Mouse (Mus musculus) CH12.LX (cell line): ENCODE measurements around the gene Lmna.

Experiments
- MAZ ChIP-seq: IDR thresholded peaks from 2 replicates; pipeline ENCODE4 v1.6.1; 2012; ENCODE audit warnings: low read depth, mild to moderate bottlenecking, inconsistent platforms, low read length, improper control_type of control experiment, moderate library complexity
- MEF2A ChIP-seq: IDR thresholded peaks from 2 replicates; pipeline ENCODE4 v1.6.1; 2014; ENCODE audit warnings: low read depth, mild to moderate bottlenecking, inconsistent platforms, low read length, improper control_type of control experiment, borderline replicate concordance
- POLR2A ChIP-seq: IDR thresholded peaks from 2 replicates; pipeline ENCODE4 v1.6.1; 2011; ENCODE audit warnings: low read depth, mild to moderate bottlenecking, improper control_type of control experiment, low read length

GRCm38 (mm10) chr3:88527565-88527964, 17.8 kb upstream of the Lmna start:
- TF ChIP-seq POLR2A (no peak), MAZ (no peak), MEF2A (no peak)
